Comparison of ENCODE assay signal across 25 mouse cellular contexts in genomic region chr11:95593501-95593900, GRCm38 (mm10). TPM values are rescaled to one million over a fixed set of nuclear protein-coding genes. Genes with fewer than 3 reads are reported as not detected.
DNase-seq lines count a peak whose midpoint lies in the region; ATAC-seq lines count a peak whose summit lies in the region.
"Had no signal": no experiment of that assay in that cellular context is flagged by ENCODE, and none has a peak within 500 bp of the region (broad histone marks: within the 10 kb centered on the region; RNA-seq: fewer than 3 reads in every experiment).

No protein-coding gene starts in this region.

- no peak overlapping the region for H3K27ac ChIP-seq in forebrain, embryonic 11.5 days (ENCODE audit: low read depth, low read length)
- H3K27ac ChIP-seq in forebrain, embryonic 15.5 days (replicated peaks) = no peak overlapping the region
- no peak overlapping the region for H3K27ac ChIP-seq in liver, embryonic 11.5 days (ENCODE audit: low read depth, low read length)
- no peak overlapping the region for H3K27ac ChIP-seq in liver, embryonic 12.5 days
- H3K27ac ChIP-seq: forebrain, embryonic 10.5 days; heart, adult 2 months; hindbrain, embryonic 14.5 days; hindbrain, postnatal 0 days had no signal

- H3K9me3 ChIP-seq in forebrain, embryonic 11.5 days (ENCODE audit: control insufficient read depth, low read length) = no peaks in the 10 kb centered on the region
- no peaks in the 10 kb centered on the region for H3K9me3 ChIP-seq in forebrain, embryonic 15.5 days
- H3K9me3 ChIP-seq in liver, embryonic 11.5 days (ENCODE audit: control insufficient read depth, low read length) = no peaks in the 10 kb centered on the region
- H3K9me3 ChIP-seq in liver, embryonic 12.5 days (replicated peaks) = no peaks in the 10 kb centered on the region
- H3K9me3 ChIP-seq: forebrain, embryonic 10.5 days; G1E had no signal

- no peak overlapping the region for H3K4me2 ChIP-seq in forebrain, embryonic 11.5 days (ENCODE audit: low read depth, low read length, severe bottlenecking)
- no peak overlapping the region for H3K4me2 ChIP-seq in forebrain, embryonic 15.5 days (replicated peaks)
- no peak overlapping the region for H3K4me2 ChIP-seq in liver, embryonic 11.5 days
- H3K4me2 ChIP-seq in liver, embryonic 12.5 days = no peak overlapping the region
- H3K4me2 ChIP-seq: heart, embryonic 11.5 days; hindbrain, embryonic 14.5 days had no signal

- H3K27me3 ChIP-seq in forebrain, embryonic 11.5 days (ENCODE audit: control insufficient read depth, insufficient read depth, low read length) = peaks cover 32% of the 10 kb centered on the region
- H3K27me3 ChIP-seq in forebrain, embryonic 15.5 days = peaks cover 32% of the 10 kb centered on the region
- H3K27me3 ChIP-seq in liver, embryonic 11.5 days (replicated peaks; ENCODE audit: control insufficient read depth, insufficient read depth, low read length) = peaks cover 84% of the 10 kb centered on the region
- H3K27me3 ChIP-seq in liver, embryonic 12.5 days (replicated peaks) = peaks cover 99% of the 10 kb centered on the region

- no peak overlapping the region for H3K9ac ChIP-seq in forebrain, embryonic 11.5 days (ENCODE audit: low read length)
- no peak overlapping the region for H3K9ac ChIP-seq in forebrain, embryonic 15.5 days (replicated peaks)
- no peak overlapping the region for H3K9ac ChIP-seq in liver, embryonic 11.5 days (ENCODE audit: low read depth, low read length)
- no peak overlapping the region for H3K9ac ChIP-seq in liver, embryonic 12.5 days
- H3K9ac ChIP-seq: hindbrain, embryonic 14.5 days had no signal

- ATAC-seq in forebrain, embryonic 11.5 days (replicated peaks; ENCODE audit: low FRiP score) = no peak
- ATAC-seq in forebrain, embryonic 15.5 days (replicated peaks) = no peak
- ATAC-seq in liver, embryonic 11.5 days (replicated peaks; ENCODE audit: low FRiP score) = no peak
- ATAC-seq in liver, embryonic 12.5 days = no peak
- ATAC-seq: forebrain, embryonic 14.5 days; hindbrain, postnatal 0 days; inflammation-experienced regulatory T-cells, adult 6 months; intestine, embryonic 16.5 days; Patski had no signal

- H3K4me1 ChIP-seq in forebrain, embryonic 11.5 days (replicated peaks; ENCODE audit: control insufficient read depth, insufficient read depth, low read length) = peaks cover 7% of the 10 kb centered on the region; the same call in 1 of the 2 replicates
- H3K4me1 ChIP-seq in forebrain, embryonic 15.5 days = peaks cover 23% of the 10 kb centered on the region
- H3K4me1 ChIP-seq in liver, embryonic 11.5 days (replicated peaks; ENCODE audit: control insufficient read depth, insufficient read depth, low read length) = peaks cover 16% of the 10 kb centered on the region
- H3K4me1 ChIP-seq in liver, embryonic 12.5 days = peaks cover 14% of the 10 kb centered on the region

- DNase-seq in adrenal gland, postnatal 14 days = peak; percentile 37
- no peak for DNase-seq in adrenal gland, postnatal 36 days
- peak; percentile 18 for DNase-seq in forebrain, embryonic 11.5 days (ENCODE audit: low spot score)
- peak; percentile 26 for DNase-seq in liver, embryonic 11.5 days (ENCODE audit: low spot score)
- DNase-seq: B cell, adult 2 months; cerebellum, adult 11 months; cerebellum, adult 8-10 months; embryo, embryonic 11 days; gastrocnemius, postnatal 25 days; heart, adult 2 months; heart, postnatal 36 days; kidney, adult 18-20 months; kidney, adult 9 months had no signal

- H3K36me3 ChIP-seq in forebrain, embryonic 11.5 days (ENCODE audit: control insufficient read depth, insufficient read depth, low read length) = no peaks in the 10 kb centered on the region
- no peaks in the 10 kb centered on the region for H3K36me3 ChIP-seq in forebrain, embryonic 15.5 days
- H3K36me3 ChIP-seq in liver, embryonic 11.5 days (ENCODE audit: control insufficient read depth, insufficient read depth, low read length) = no peaks in the 10 kb centered on the region
- H3K36me3 ChIP-seq in liver, embryonic 12.5 days = no peaks in the 10 kb centered on the region
- H3K36me3 ChIP-seq: forebrain, embryonic 10.5 days; G1E had no signal

- H3K4me3 ChIP-seq in forebrain, embryonic 11.5 days (ENCODE audit: low read depth, low read length) = no peak overlapping the region
- no peak overlapping the region for H3K4me3 ChIP-seq in forebrain, embryonic 15.5 days
- H3K4me3 ChIP-seq in liver, embryonic 11.5 days (ENCODE audit: low read depth, low read length) = no peak overlapping the region
- no peak overlapping the region for H3K4me3 ChIP-seq in liver, embryonic 12.5 days
- H3K4me3 ChIP-seq: forebrain, embryonic 10.5 days; heart, adult 2 months had no signal

- WGBS in forebrain, embryonic 11.5 days = 77% methylated on average over 5 of the region's 5 CpGs
- WGBS in forebrain, embryonic 15.5 days = 64% methylated on average over 5 of the region's 5 CpGs
- 76% methylated on average over 5 of the region's 5 CpGs for WGBS in liver, embryonic 11.5 days
- 50% methylated on average over 5 of the region's 5 CpGs for WGBS in liver, embryonic 12.5 days (ENCODE audit: insufficient replicate concordance)

RNA-seq across cellular contexts. Expression of gene Ngfr, which starts 6.0 kb away (rescaled TPM):
- total RNA-seq in adrenal gland, postnatal 14 days (2021) = 5.6 and 14.3 TPM in 2 replicates
- 1 to 10 TPM; 3.6 to 4.0 TPM for total RNA-seq in adrenal gland, postnatal 36 days (2021)
- polyA plus RNA-seq in forebrain, embryonic 11.5 days (2014; fragmentation: Nextera tagmentation; extraction: Ambion mirVana) = 10.5 and 11.5 TPM in 2 replicates
- polyA plus RNA-seq in forebrain, embryonic 15.5 days (2015; fragmentation: Nextera tagmentation; extraction: Ambion mirVana) = 6.1 and 7.9 TPM in 2 replicates
- polyA plus RNA-seq in liver, embryonic 11.5 days (2014; fragmentation: Nextera tagmentation; extraction: Ambion mirVana) = 11.1 and 11.4 TPM in 2 replicates
- 4.8 and 5.9 TPM in 2 replicates for polyA plus RNA-seq in liver, embryonic 12.5 days (2016; fragmentation: Nextera tagmentation; extraction: Ambion mirVana)
- total RNA-seq: CH12.LX had no signal
- polyA plus RNA-seq: G1E; inflammation-experienced regulatory T-cells, adult 6 months had no signal

Comparison
In these comparisons a context has a peak if more than half of its experiments do, and no peak if none do; other contexts are left out.
1. DNase-seq: peak in adrenal gland, postnatal 14 days (single experiment), forebrain, embryonic 11.5 days (single experiment) and liver, embryonic 11.5 days (single experiment); none in adrenal gland, postnatal 36 days (0 of 2).